Mouse (Mus musculus) forebrain, embryonic 12.5 days (tissue): ENCODE measurements around the gene Mcub. TPM values are rescaled to one million over a fixed set of nuclear protein-coding genes. Genes with fewer than 3 reads are reported as not detected.

Source experiments
- ATAC-seq: fragments of 200-750 bp; cut with Nextera tagmentation; 2 replicates; pipeline ENCODE4 v1.8.0; 2017; ENCODE audit warnings: moderate TSS enrichment; ENCODE audit not compliant: low FRiP score
- H3K27ac ChIP-seq: fragments of 300-500 bp; sonication (generic); 2 replicates; pipeline ENCODE4 v1.5.1; 2016; ENCODE audit warnings: mild to moderate bottlenecking
- H3K27me3 ChIP-seq: fragments of 300-500 bp; sonication (generic); 2 replicates; pipeline ENCODE4 v1.6.1; 2016; ENCODE audit warnings: mild to moderate bottlenecking
- H3K36me3 ChIP-seq: fragments of 300-500 bp; sonication (generic); replicated peaks from 2 replicates; pipeline ENCODE4 v1.6.1; 2016; ENCODE audit warnings: mild to moderate bottlenecking
- H3K4me1 ChIP-seq: fragments of 300-500 bp; sonication (generic); 2 replicates; pipeline ENCODE4 v1.6.1; 2016
- H3K4me2 ChIP-seq: fragments of 300-500 bp; sonication (generic); 2 replicates; pipeline ENCODE4 v1.6.1; 2016; ENCODE audit warnings: mild to moderate bottlenecking, moderate library complexity
- H3K4me3 ChIP-seq: fragments of 300-500 bp; sonication (generic); replicated peaks from 2 replicates; pipeline ENCODE4 v1.5.1; 2016; ENCODE audit warnings: mild to moderate bottlenecking
- H3K9ac ChIP-seq: fragments of 300-500 bp; sonication (generic); 2 replicates; pipeline ENCODE4 v1.6.1; 2016; ENCODE audit warnings: mild to moderate bottlenecking
- H3K9me3 ChIP-seq: fragments of 300-500 bp; sonication (generic); 2 replicates; pipeline ENCODE4 v1.6.1; 2016
- WGBS: fragments of 180-500 bp; shearing (Covaris S2); methylation state at CpG from one replicate; pipeline ENCODE4 v1.1.7; 2016; 5-methylcytosine and 5-hydroxymethylcytosine counted together
- polyA plus RNA-seq: library from polyadenylated mRNA; unstranded; fragments of >200 nt; fragmentation: Nextera tagmentation; extraction: Ambion mirVana; gene quantifications from 2 replicates; pipeline ENCODE4 v1.2.1, GENCODE M21; 2016

Gene Mcub
- 3.3 and 5.3 TPM in 2 replicates for polyA plus RNA-seq

GRCm38 (mm10) chr3:129969432-129970395, at the start of gene Mcub:
Gene Mcub, minus strand, starts transcription at chr3:129970206.
- peak; percentile 60 for ATAC-seq
- Histone ChIP-seq H3K4me3 (peak within 1 kb of the TSS; percentile 60), H3K4me1 (peaks cover 26% of the 10 kb centered on the region), H3K27ac (peak within 1 kb of the TSS; percentile 81), H3K36me3 (no peaks in the 10 kb centered on the region), H3K9ac (peak within 1 kb of the TSS; percentile 65), H3K27me3 (peaks cover 32% of the 10 kb centered on the region), H3K4me2 (peak within 1 kb of the TSS; percentile 98), H3K9me3 (no peaks in the 10 kb centered on the region)
- WGBS: under 1% methylated on average over 63 of the region's 63 CpGs

DNA sequence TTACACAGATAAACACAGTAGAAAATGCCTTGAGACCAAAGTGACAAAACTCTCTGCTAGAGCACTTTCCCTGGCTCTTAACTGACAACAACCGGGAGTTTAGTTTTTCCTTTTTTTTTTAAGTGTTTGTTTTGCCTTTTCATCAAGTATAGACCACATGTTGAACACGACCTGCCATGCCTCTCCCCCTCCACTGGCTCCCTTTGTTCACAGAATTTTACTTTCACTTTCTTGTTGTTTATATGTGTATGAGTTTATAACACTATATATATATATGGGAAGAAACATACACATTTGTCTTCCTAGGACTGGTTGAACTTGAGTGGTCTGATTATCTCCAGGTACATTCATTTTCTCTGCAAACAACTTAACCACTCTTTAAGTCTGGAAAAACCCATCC, 42.9 kb upstream of the Mcub start:
- no peak overlapping the region for H3K27ac ChIP-seq
- H3K4me1 ChIP-seq: no peaks in the 10 kb centered on the region
- no peak overlapping the region for H3K4me3 ChIP-seq
- no peak for ATAC-seq
- peaks cover 14% of the 10 kb centered on the region for H3K36me3 ChIP-seq
- H3K9ac ChIP-seq: no peak overlapping the region
- H3K9me3 ChIP-seq: no peaks in the 10 kb centered on the region
- 80% methylated on average over 2 of the region's 2 CpGs for whole genome bisulfite sequencing
- no peaks in the 10 kb centered on the region for H3K27me3 ChIP-seq
- H3K4me2 ChIP-seq: no peak overlapping the region

DNA sequence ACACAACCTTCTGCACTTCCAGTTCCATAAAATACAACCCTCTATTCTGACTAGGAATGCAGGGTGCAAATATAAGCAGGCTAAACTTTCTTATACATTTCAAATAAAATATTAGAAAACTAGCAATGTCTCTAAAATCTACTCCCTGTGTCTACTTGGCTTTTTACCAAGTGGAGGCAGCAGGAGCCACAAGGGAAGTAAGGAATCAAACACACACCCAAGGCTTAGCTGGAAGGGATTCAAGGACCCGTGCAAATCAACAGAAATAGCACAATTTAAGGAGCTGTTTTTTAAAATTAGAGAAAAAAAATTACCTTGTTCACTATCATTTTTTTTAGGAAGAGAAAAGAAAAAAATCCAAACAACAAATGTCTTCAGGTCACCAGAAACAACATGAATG, 41.2 kb upstream of the Mcub start:
- no peak for ATAC-seq
- no peak overlapping the region for H3K9ac ChIP-seq
- peaks cover 26% of the 10 kb centered on the region for H3K36me3 ChIP-seq
- H3K27ac ChIP-seq: no peak overlapping the region
- H3K4me3 ChIP-seq: no peak overlapping the region
- H3K9me3 ChIP-seq: no peaks in the 10 kb centered on the region
- no peaks in the 10 kb centered on the region for H3K27me3 ChIP-seq
- 92% methylated on average over 1 of the region's 1 CpGs for WGBS
- no peaks in the 10 kb centered on the region for H3K4me1 ChIP-seq
- H3K4me2 ChIP-seq: no peak overlapping the region

- WGBS: 94% methylated on average over 7 of the region's 7 CpGs
- H3K36me3 ChIP-seq: peaks cover 63% of the 10 kb centered on the region
- no peak overlapping the region for H3K4me2 ChIP-seq
Observed at GRCm38 (mm10) chr3:130006141-130006540, 36.1 kb upstream of the Mcub start.

GRCm38 (mm10) chr3:130000926-130001325, 30.9 kb upstream of the Mcub start:
- 96% methylated on average over 11 of the region's 11 CpGs for WGBS
- Histone ChIP-seq H3K4me2 (no peak overlapping the region), H3K9ac (no peak overlapping the region), H3K36me3 (peaks cover 80% of the 10 kb centered on the region), H3K27me3 (no peaks in the 10 kb centered on the region), H3K4me3 (no peak overlapping the region), H3K9me3 (no peaks in the 10 kb centered on the region), H3K4me1 (no peaks in the 10 kb centered on the region), H3K27ac (no peak overlapping the region)
- ATAC-seq: no peak

More at GRCm38 (mm10) chr3:130006141-130006540, 36.1 kb upstream of the Mcub start:
- ATAC-seq: no peak
- Histone ChIP-seq H3K9ac (no peak overlapping the region), H3K4me3 (no peak overlapping the region), H3K27ac (no peak overlapping the region), H3K4me1 (no peaks in the 10 kb centered on the region), H3K9me3 (no peaks in the 10 kb centered on the region), H3K27me3 (no peaks in the 10 kb centered on the region)

DNA sequence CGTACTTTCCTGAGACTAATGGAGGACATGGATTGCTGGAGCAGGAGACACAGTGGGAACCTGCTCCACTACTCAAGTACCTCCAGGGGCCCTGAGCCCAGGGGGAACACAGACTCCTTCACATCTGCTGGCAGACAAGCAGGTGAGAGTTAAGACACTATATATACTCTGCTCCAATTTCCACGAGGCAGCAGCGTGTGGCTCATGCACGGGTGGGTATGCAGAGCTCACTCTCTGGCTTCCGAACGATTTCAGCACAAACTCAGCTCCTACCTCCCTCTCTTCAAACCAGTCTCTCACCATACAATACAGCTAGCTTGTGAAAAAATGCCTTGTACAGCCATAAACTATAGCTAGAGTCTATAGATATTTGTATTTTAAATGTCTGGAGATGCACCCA, 28.5 kb upstream of the Mcub start:
- no peaks in the 10 kb centered on the region for H3K9me3 ChIP-seq
- no peak overlapping the region for H3K9ac ChIP-seq
- no peak overlapping the region for H3K27ac ChIP-seq
- no peaks in the 10 kb centered on the region for H3K4me1 ChIP-seq
- WGBS: 93% methylated on average over 6 of the region's 6 CpGs
- H3K4me2 ChIP-seq: no peak overlapping the region
- peaks cover 83% of the 10 kb centered on the region for H3K36me3 ChIP-seq
- no peak overlapping the region for H3K4me3 ChIP-seq
- H3K27me3 ChIP-seq: no peaks in the 10 kb centered on the region
- no peak for ATAC-seq

DNA sequence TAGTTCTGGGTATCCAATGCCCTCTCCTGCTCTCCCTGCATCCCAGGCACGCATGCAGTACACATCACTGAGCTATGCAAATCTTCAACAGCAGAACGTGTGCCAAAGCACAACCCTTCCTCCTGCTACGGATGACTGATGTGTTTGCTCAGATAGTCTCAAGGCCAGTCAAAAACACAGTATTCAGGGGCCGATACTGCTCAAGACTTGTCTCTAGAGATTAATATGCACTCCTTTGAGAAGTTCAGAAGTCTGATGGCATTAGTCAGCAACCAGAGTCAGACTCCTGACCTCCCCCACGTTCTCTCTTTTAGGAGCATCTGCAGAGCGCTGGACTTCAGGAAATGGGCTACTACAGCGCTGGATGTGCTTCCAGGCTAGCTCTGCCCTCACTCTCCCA, 28.0 kb upstream of the Mcub start:
- H3K4me2 ChIP-seq: no peak overlapping the region
- H3K36me3 ChIP-seq: peaks cover 85% of the 10 kb centered on the region
- ATAC-seq: no peak
- H3K9me3 ChIP-seq: no peaks in the 10 kb centered on the region
- no peaks in the 10 kb centered on the region for H3K27me3 ChIP-seq
- no peak overlapping the region for H3K4me3 ChIP-seq
- no peak overlapping the region for H3K9ac ChIP-seq
- H3K27ac ChIP-seq: no peak overlapping the region
- H3K4me1 ChIP-seq: no peaks in the 10 kb centered on the region
- WGBS: 86% methylated on average over 7 of the region's 7 CpGs

GRCm38 (mm10) chr3:129997324-129997723, 27.3 kb upstream of the Mcub start:
- WGBS: 89% methylated on average over 3 of the region's 3 CpGs
- H3K9ac ChIP-seq: no peak overlapping the region

GRCm38 (mm10) chr3:129987297-129987696, 17.3 kb upstream of the Mcub start:
- H3K36me3 ChIP-seq: peaks cover 91% of the 10 kb centered on the region

More at GRCm38 (mm10) chr3:129997324-129997723, 27.3 kb upstream of the Mcub start:
- Histone ChIP-seq H3K9me3 (no peaks in the 10 kb centered on the region), H3K36me3 (peaks cover 85% of the 10 kb centered on the region), H3K4me2 (no peak overlapping the region), H3K4me3 (no peak overlapping the region), H3K27ac (no peak overlapping the region), H3K4me1 (no peaks in the 10 kb centered on the region), H3K27me3 (no peaks in the 10 kb centered on the region)
- ATAC-seq: no peak

DNA sequence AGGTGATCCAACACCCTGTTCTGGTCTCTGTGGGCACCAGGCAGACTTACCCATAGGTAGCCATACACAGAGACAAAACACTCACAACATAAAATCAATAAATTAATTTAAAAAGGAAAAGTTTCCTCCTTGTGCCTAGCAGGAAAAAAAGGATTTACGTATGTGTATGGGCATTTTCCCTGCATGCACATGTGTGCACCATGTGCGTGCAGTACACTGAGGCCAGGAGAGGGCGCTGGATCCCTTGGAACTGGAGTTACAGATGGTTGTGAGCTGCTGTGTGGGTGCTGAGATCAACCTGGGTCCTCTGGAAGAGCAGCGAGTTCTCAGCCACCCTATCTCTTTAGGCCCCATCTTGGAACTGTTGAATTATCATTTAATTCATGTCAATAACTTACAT, 15.3 kb upstream of the Mcub start:
- ATAC-seq: no peak
- Histone ChIP-seq H3K36me3 (peaks cover 83% of the 10 kb centered on the region), H3K27ac (no peak overlapping the region), H3K4me3 (no peak overlapping the region), H3K4me2 (no peak overlapping the region), H3K9ac (no peak overlapping the region), H3K27me3 (no peaks in the 10 kb centered on the region), H3K9me3 (no peaks in the 10 kb centered on the region), H3K4me1 (no peaks in the 10 kb centered on the region)
- 91% methylated on average over 4 of the region's 4 CpGs for WGBS

More at GRCm38 (mm10) chr3:129987297-129987696, 17.3 kb upstream of the Mcub start:
- H3K4me3 ChIP-seq: no peak overlapping the region
- no peaks in the 10 kb centered on the region for H3K4me1 ChIP-seq
- WGBS: 97% methylated on average over 13 of the region's 13 CpGs
- ATAC-seq: no peak
- no peaks in the 10 kb centered on the region for H3K9me3 ChIP-seq
- H3K27me3 ChIP-seq: no peaks in the 10 kb centered on the region
- H3K4me2 ChIP-seq: no peak overlapping the region
- no peak overlapping the region for H3K9ac ChIP-seq
- H3K27ac ChIP-seq: no peak overlapping the region

DNA sequence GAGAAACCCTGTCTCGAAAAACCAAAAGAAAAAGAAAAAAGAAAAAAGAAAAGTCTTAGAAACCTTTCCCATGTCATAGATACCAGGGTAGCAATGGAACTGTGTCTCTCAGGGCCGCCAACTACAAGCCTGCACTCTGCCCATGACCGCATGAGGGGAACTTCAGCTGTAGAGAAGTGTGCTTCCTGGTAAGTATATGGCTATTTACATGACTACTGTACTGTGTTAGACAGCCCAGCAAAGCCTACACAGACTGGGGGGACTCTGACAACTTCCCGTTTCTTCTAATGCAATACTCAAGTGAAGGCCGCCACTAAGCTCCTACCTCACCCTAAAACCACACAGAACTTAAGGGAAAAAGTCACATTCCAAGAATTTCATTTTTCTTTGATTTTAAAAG, 14.8 kb upstream of the Mcub start:
- ATAC-seq: no peak
- Histone ChIP-seq H3K27ac (no peak overlapping the region), H3K4me3 (no peak overlapping the region), H3K27me3 (no peaks in the 10 kb centered on the region), H3K4me1 (no peaks in the 10 kb centered on the region), H3K9ac (no peak overlapping the region), H3K4me2 (no peak overlapping the region), H3K9me3 (no peaks in the 10 kb centered on the region), H3K36me3 (peaks cover 77% of the 10 kb centered on the region)
- WGBS: 93% methylated on average over 5 of the region's 5 CpGs

- no peaks in the 10 kb centered on the region for H3K27me3 ChIP-seq
- no peaks in the 10 kb centered on the region for H3K4me1 ChIP-seq
- peaks cover 52% of the 10 kb centered on the region for H3K36me3 ChIP-seq
- H3K27ac ChIP-seq: no peak overlapping the region
- WGBS: 70% methylated on average over 5 of the region's 5 CpGs
- no peaks in the 10 kb centered on the region for H3K9me3 ChIP-seq
- H3K4me2 ChIP-seq: no peak overlapping the region
- no peak for ATAC-seq
- no peak overlapping the region for H3K9ac ChIP-seq
- no peak overlapping the region for H3K4me3 ChIP-seq
Observed at GRCm38 (mm10) chr3:129982271-129982670, 12.3 kb upstream of the Mcub start.

GRCm38 (mm10) chr3:129981756-129982155, 11.8 kb upstream of the Mcub start:
- Histone ChIP-seq H3K27ac (no peak overlapping the region), H3K4me2 (no peak overlapping the region), H3K4me1 (no peaks in the 10 kb centered on the region), H3K36me3 (peaks cover 47% of the 10 kb centered on the region), H3K9me3 (no peaks in the 10 kb centered on the region), H3K27me3 (no peaks in the 10 kb centered on the region), H3K9ac (no peak overlapping the region), H3K4me3 (no peak overlapping the region)
- ATAC-seq: peak; percentile 39; the same call in 1 of the 2 replicates
- WGBS: 91% methylated on average over 11 of the region's 11 CpGs
